Mouse (Mus musculus) cerebellum, postnatal 36 days (tissue): ENCODE data around the gene Dnajc12.
"Not testable (repeated sequence)": the region's sequence is repeated elsewhere in the genome, so short reads cannot be mapped to it uniquely, and the experiment has no call there.

Experiments used
- DNase-seq, 2 experiments: peaks; one replicate each; pipeline ENCODE4 v3.0.0; 2021 to 2022; ENCODE audit warnings: mixed read lengths in 2 of 2

Dnajc12 gene

DNA sequence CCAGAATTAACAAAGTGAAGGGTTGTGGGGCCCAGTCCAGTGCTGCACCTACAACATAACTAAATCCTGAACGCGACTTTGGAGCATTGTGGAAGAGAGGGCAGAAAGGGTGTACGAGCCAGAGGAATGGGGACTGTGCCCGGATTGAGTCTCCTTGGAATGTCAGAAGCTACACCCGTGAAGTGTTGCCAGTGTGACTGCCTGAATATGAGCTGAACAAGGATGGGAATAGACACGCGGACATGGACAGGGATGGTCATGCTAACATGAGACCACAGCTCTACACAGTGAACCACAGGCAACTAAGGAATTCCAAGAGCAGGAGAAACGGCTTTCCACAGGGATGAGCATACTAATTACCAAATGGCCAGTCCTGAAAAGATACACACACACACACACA is 49.9 kb downstream of the Dnajc12 start:
- no peak for DNase-seq

DNA sequence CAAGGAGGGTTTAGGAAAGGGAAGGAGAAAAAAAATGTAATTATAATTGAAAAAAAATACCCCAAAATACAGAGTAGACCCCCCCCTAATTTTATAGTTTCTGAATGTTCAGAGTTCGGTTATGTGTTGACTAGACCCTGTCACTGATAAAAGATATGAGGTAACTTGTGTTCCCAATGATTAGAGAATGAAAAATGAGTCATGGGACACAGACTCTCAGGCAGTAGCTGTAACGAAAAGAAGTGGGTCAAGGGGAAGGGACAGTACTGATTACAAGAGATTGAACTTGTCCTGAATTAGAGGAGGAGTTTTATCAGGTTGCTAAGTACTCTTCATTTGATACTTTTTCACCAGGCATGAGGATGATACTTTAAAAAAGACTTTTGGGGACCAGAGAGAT is 50.6 kb downstream of the Dnajc12 start:
- no peak for DNase-seq

DNA sequence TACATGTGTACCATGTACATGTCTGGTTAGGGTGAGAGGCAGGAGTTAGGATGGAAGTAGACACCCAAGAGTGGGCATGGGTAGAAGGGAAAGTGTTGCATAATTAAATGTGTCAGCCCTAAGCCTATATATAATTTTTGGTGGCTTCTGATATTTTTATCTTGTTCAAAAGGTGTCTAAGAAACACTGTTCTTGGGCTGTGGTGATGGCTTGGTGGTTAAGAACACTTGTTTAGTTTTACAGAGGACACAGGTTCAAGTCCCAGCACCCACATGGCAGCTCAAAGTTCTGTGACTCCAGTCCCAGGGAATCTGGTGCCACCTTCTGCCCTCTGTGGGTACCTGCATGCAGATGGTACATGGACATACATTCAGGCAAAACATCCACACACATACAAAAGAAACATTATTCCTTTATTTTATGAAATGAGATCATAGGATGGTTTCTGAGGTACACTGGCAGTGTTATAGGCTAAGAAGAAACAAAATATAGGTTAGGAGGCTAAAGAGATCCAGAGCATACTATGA is 56.6 kb downstream of the Dnajc12 start:
- DNase-seq: no peak

DNA sequence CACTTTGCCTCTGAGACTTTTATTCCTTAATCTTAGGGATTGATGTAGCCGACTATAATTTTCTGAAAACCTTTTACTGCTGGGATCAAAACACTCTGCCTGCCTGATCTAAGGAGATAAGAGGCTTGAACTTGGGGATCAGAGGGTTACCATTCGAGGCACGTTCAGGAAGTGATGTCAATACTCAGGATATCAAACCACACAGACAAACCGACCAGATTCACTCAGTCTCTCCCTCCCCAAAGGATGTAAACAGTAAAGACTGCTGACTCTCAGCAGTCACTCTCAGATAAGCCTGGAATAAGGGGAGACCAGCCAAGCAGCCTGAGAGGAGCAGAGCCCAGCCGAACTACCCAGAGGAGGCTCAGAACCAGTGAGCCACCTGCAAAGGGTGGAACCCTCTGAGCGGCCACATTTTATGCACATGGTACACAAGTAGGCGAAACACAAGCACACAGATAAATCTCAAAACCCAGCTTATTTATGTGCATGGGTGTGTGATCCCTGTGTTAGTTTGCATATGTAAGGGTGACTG is 57.5 kb downstream of the Dnajc12 start:
- no peak for DNase-seq

DNA sequence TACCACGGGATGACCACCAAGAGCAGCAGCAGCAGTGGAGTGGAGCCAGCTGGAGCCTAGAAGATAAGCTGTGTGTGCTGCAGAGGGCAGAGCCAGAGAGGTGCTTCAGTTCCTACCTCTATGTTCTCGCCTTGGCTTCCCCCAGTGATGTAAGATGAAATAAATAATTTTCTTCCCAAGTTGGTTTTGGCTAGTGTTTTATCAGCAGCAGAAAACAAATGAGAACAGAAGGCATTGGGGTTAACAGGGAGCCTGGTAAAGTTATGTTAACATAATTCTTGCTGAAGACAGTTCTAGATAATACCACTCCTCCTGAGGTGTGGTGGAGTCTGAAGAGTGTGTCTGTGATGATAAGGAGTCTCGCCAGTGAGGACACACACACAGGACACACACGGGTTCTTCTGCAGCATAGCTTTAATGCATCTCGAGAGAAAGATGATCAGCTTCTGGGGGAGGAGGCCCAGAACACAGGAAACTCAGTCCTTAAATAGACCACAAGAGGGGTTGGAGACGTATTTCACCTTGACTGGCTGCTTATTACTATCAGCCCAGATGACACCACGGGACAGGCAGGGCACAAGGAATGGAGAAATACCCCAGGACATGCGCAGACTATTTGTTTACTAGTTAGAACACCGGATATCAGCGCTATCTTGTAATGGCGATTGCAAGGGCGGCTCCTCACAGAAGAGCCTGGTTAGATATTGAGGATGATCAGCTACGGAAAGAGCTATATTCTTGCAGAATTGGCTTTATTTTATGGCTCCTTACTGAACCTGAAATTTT is 62.6 kb downstream of the Dnajc12 start:
- not testable (repeated sequence) for DNase-seq

DNA sequence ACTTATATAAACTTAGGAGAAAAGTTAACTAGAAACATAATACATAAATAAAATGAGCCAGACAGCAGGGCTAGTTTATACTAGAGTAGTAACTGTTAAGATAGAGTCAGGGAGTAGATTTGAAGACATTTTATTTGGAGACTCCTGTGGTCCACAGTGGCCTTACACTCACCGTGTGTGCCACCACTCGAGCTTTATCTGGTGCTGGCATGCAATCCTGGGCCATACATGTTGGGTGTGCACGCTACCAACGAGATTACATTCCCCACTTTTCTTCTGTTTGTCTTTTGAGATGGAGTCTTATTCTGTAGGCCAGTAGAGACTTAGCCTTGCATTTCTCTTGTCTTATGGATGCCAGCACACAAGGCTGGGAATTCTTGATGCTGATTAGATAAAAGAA is 71.7 kb downstream of the Dnajc12 start:
- no peak for DNase-seq

DNA sequence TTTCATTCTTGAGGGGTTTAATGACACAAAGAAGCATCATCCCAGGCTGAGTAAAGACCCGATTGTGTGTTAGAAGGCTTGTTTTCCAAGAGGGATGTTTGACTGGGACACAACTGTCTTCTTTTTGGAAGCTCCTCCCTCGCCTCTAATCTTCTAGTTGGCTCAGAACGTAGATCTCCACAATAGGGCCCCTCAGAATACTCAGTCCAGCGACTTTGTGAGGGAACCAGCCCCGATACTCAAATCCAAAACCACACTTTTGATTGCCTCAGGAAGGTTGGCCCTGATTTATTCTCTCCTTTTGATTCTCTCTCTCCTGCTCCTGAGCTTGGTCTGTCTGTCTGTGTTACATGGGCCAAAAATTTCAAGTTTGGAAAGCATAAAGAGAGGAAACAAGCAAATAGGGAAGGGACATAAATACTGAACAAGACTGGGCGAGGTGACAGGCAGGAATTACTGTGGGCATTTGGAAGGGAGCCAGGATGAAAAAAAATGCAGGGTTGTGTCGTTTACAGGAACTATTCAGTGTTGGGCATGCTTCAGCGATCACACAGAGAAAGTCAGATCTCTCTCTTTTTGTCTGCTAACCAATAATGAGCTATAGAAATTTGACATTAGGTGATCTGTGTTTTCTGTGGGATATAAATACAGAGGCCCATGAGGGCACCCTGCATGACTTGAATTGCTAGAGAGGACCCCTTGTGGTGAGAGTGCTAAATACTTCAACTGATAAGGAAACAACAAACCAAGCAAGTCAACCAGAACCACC is 73.1 kb downstream of the Dnajc12 start:
- no peak for DNase-seq

DNA sequence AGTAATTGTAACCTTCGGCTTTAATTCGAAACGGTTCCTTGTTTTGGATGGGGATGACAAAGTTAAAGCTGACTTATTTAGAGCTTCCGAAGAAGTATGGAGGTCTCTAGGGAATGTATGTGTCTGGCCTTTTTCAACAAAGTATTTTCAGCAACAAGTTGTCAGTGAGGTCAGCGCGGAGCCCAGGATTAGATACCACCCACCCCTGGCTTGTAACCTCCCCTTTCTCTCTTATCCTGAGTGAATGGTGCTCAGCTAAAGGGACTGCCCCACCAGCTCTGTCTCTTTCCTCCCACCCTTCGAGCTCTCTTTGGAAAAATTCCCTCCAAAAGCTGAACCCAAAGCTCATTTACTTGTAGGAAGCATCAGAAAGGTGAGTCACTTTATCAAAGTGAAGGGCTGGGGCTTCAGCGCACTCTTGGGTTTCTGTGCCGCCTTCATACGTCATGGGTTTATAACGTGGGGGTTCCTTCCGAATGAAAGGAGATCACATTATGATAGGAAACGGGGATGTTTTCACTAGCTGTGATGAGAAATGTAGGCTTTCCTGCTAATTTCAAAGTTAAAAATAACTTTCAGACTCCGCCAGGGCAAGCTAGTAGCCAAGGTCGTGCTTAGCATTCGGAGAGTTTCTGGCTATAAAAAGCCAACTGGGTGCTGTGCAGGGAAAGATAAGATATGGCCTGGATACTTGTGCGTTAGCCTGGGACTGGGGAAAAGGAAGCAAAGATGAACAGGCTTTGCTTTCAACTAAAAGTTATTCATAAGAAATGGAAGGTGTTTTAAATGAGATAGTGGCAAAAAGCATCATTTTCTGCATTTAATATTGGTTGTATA is 75.3 kb downstream of the Dnajc12 start:
- DNase-seq: no peak
